Mouse (Mus musculus) left cerebral cortex, adult 18-20 months (tissue): ENCODE results near the gene Gc. TPM values are rescaled to one million over a fixed set of nuclear protein-coding genes. Genes with fewer than 3 reads are reported as not detected.

Experiments
- DNase-seq, 2 experiments: peaks; one replicate each; pipeline ENCODE4 v3.0.0; 2021 to 2022; ENCODE audit warnings: low spot score in 2 of 2, mixed read lengths in 1 of 2
- total RNA-seq, 2 experiments: library from RNA; stranded (reverse); gene quantifications; 2 replicates each; pipeline ENCODE4 v1.2.3; 2021

Gene Gc
- total RNA-seq, 2 experiments from 2014 or later, result not detected

DNA sequence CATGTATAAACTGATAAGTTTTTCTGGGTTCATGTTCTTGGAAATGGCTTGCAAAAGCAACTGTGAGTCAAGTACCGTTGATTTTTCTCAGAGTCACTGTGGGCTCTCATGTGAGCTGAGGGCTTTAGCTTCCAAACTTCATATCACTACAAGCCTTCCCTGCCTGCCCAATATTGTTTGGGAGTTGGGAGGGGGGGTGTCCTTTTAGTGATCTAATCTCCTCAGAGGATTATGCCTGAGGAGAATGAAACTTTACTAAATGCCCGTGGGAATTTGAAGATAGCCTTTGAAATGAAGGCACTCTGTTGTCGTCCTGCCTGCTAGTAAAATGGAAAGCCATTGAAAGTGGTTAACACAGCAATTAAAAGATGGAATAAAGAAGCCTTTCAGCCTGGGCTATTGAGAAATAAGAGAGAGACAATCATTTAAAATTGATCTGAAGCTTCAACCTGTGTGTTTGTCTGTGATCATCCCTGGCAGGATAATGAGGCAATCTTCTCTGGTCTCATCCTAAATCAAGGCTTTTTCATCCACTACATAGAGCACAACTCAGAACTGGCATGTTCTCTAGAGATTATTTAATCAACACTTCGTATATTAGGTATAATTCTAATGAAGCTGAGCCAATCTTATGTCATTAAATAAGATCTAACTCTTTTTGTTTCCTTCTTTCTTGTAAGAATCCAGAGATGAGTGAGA is 89.5 kb downstream of the Gc start:
- DNase-seq, result no peak

Other genes starting within 250 kb of the Gc start
- under 1 TPM; 0.37 to 0.40 TPM for gene Npffr2, start 69.5 kb upstream of the Gc start, total RNA-seq